Mouse (Mus musculus): ENCODE measurements at regions not wholly inside any gene's neighbourhood (a gene's known extent, or its start where the extent isn't known, plus 50 kb on each side); places are given as distances from the start of the nearest gene placed in this dataset.

DNA sequence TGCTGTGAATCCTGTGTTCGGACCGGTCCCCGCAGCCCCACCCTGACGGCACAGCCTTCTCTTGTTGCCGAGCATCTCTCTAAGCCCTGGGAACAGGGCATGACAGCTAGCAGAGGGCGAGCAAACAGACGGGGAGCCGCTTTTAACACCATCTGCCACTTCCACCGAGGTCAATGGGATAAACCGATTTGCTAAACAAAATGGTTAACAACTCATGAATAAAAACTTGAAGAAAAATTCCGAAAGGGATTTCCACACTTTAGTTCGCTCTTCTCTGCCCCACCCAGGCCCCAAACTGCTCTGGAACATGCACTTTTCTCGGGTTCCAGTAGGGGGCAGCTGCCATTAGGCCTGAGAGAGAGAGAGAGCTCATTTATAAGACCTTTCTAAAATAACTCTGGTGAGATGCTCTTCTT is 72.0 kb upstream of the Pcdh8 start:
- H3ac ChIP-seq (ENCODE audit: control insufficient read depth, insufficient read length) = no peak overlapping the region
- no peaks in the 10 kb centered on the region for H3K79me2 ChIP-seq (ENCODE audit: control insufficient read depth, insufficient read depth)
- no peak overlapping the region for H3K4me2 ChIP-seq (ENCODE audit: low read depth)
- H3K4me3 ChIP-seq = no peak overlapping the region
- no peaks in the 10 kb centered on the region for H3K36me3 ChIP-seq (ENCODE audit: control insufficient read depth, insufficient read depth)
- H3K27me3 ChIP-seq (ENCODE audit: control insufficient read depth, insufficient read depth, insufficient read length) = no peaks in the 10 kb centered on the region
- TF ChIP-seq MYOG (IDR thresholded peaks at IDR 0.05; ENCODE audit: control insufficient read depth in 1 of 3, insufficient read depth in 1 of 3, insufficient read length in 2 of 3, low read depth in 2 of 3) = no peak
- no peak for TF ChIP-seq MYOD1 (IDR thresholded peaks at IDR 0.05; ENCODE audit: control insufficient read depth in 1 of 3, insufficient read length in 2 of 3, low read depth in 2 of 3)
- no peak for TF ChIP-seq CEBPB (IDR thresholded peaks at IDR 0.05; ENCODE audit: insufficient read depth, poor library complexity, severe bottlenecking)
- no peak for TF ChIP-seq TCF12 (IDR thresholded peaks at IDR 0.05; ENCODE audit: insufficient read depth, poor library complexity, severe bottlenecking)
- TF ChIP-seq USF1 (IDR thresholded peaks at IDR 0.05; ENCODE audit: low read depth) = no peak
- TF ChIP-seq POLR2AphosphoS2 (IDR thresholded peaks at IDR 0.05; ENCODE audit: insufficient read length, low read depth) = no peak
- no peak for TF ChIP-seq TCF3 (IDR thresholded peaks at IDR 0.05; ENCODE audit: insufficient read length, low read depth)
- TF ChIP-seq SRF (IDR thresholded peaks at IDR 0.05; ENCODE audit: control insufficient read depth, insufficient read length, low read depth) = no peak
- no peak for TF ChIP-seq REST (IDR thresholded peaks at IDR 0.05; ENCODE audit: insufficient read depth, insufficient read length)
- TF ChIP-seq MAX (IDR thresholded peaks at IDR 0.05; ENCODE audit: low read depth) = no peak
- no peak for TF ChIP-seq E2F4 (IDR thresholded peaks at IDR 0.05; ENCODE audit: insufficient read depth)

DNA sequence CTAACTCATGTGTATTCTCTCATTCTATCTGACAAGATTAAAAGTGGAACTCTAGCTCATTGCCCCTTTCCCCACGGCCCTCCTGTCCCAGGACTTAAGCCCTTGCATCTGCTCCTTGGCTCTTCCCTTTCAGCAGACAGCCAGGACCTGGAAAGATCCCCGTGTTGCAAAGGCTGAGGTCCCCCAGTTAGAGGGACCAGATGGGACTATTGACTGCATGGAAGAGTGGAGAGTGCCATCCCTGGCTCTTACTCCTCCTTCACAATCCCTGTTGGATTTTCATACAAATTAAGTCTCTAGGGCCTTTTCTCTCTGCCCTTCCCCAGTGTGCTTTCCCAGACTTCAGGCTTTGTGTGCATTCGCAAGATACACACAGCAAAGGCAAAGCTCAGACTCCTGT is 71.6 kb upstream of the Pcdh8 start:
- TF ChIP-seq TCF3 (IDR thresholded peaks at IDR 0.05; ENCODE audit: insufficient read length, low read depth) (no peak), MAX (IDR thresholded peaks at IDR 0.05; ENCODE audit: low read depth) (no peak), E2F4 (IDR thresholded peaks at IDR 0.05; ENCODE audit: insufficient read depth) (no peak), POLR2A (IDR thresholded peaks at IDR 0.05; ENCODE audit: insufficient read length, low read depth) (no peak), SRF (IDR thresholded peaks at IDR 0.05; ENCODE audit: control insufficient read depth, insufficient read length, low read depth) (no peak), MYOG (IDR thresholded peaks at IDR 0.05; ENCODE audit: control insufficient read depth in 1 of 3, insufficient read depth in 1 of 3, insufficient read length in 2 of 3, low read depth in 2 of 3) (no peak), TCF12 (IDR thresholded peaks at IDR 0.05; ENCODE audit: insufficient read depth, poor library complexity, severe bottlenecking) (no peak), CEBPB (IDR thresholded peaks at IDR 0.05; ENCODE audit: insufficient read depth, poor library complexity, severe bottlenecking) (no peak), MYOD1 (IDR thresholded peaks at IDR 0.05; ENCODE audit: control insufficient read depth in 1 of 3, insufficient read length in 2 of 3, low read depth in 2 of 3) (no peak), REST (IDR thresholded peaks at IDR 0.05; ENCODE audit: insufficient read depth, insufficient read length) (no peak), USF1 (IDR thresholded peaks at IDR 0.05; ENCODE audit: low read depth) (no peak), POLR2AphosphoS2 (IDR thresholded peaks at IDR 0.05; ENCODE audit: insufficient read length, low read depth) (no peak)
- Histone ChIP-seq H3K79me2 (ENCODE audit: control insufficient read depth, insufficient read depth) (no peaks in the 10 kb centered on the region), H3K36me3 (ENCODE audit: control insufficient read depth, insufficient read depth) (no peaks in the 10 kb centered on the region), H3K4me2 (ENCODE audit: low read depth) (no peak overlapping the region), H3ac (ENCODE audit: control insufficient read depth, insufficient read length) (no peak overlapping the region), H3K27me3 (ENCODE audit: control insufficient read depth, insufficient read depth, insufficient read length) (no peaks in the 10 kb centered on the region), H3K4me3 (no peak overlapping the region)

DNA sequence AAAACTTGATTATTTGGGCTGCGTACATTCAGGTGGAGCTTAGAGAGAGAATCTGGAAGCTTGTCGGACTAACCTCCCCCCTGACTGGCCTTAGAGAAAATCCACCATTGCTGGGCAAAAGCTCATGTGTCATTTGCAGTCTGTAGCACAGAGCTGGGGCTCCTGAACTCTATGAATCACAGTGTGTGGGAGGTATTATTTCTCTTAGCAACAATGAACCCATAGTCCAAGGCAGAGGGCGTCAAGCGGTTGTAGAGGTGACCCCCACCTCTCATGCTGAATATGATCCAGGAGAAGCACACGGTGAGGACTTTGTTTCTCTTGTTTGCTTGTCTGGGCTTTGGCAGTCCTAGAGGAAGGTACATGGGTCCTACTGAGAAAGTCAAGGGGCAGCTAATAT is 66.0 kb upstream of the Pcdh8 start:
- H3ac ChIP-seq (ENCODE audit: control insufficient read depth, insufficient read length) = no peak overlapping the region
- H3K36me3 ChIP-seq (ENCODE audit: control insufficient read depth, insufficient read depth) = no peaks in the 10 kb centered on the region
- H3K4me2 ChIP-seq (ENCODE audit: low read depth) = no peak overlapping the region
- H3K27me3 ChIP-seq (ENCODE audit: control insufficient read depth, insufficient read depth, insufficient read length) = no peaks in the 10 kb centered on the region
- TF ChIP-seq MAX (IDR thresholded peaks at IDR 0.05; ENCODE audit: low read depth) (no peak), REST (IDR thresholded peaks at IDR 0.05; ENCODE audit: insufficient read depth, insufficient read length) (no peak), MYOG (IDR thresholded peaks at IDR 0.05; ENCODE audit: control insufficient read depth in 1 of 3, insufficient read depth in 1 of 3, insufficient read length in 2 of 3, low read depth in 2 of 3) (no peak), TCF12 (IDR thresholded peaks at IDR 0.05; ENCODE audit: insufficient read depth, poor library complexity, severe bottlenecking) (no peak), USF1 (IDR thresholded peaks at IDR 0.05; ENCODE audit: low read depth) (no peak), TCF3 (IDR thresholded peaks at IDR 0.05; ENCODE audit: insufficient read length, low read depth) (no peak), MYOD1 (IDR thresholded peaks at IDR 0.05; ENCODE audit: control insufficient read depth in 1 of 3, insufficient read length in 2 of 3, low read depth in 2 of 3) (no peak), POLR2A (IDR thresholded peaks at IDR 0.05; ENCODE audit: insufficient read length, low read depth) (no peak), POLR2AphosphoS2 (IDR thresholded peaks at IDR 0.05; ENCODE audit: insufficient read length, low read depth) (no peak), SRF (IDR thresholded peaks at IDR 0.05; ENCODE audit: control insufficient read depth, insufficient read length, low read depth) (no peak), E2F4 (IDR thresholded peaks at IDR 0.05; ENCODE audit: insufficient read depth) (no peak)
- H3K4me3 ChIP-seq = no peak overlapping the region
- no peaks in the 10 kb centered on the region for H3K79me2 ChIP-seq (ENCODE audit: control insufficient read depth, insufficient read depth)

DNA sequence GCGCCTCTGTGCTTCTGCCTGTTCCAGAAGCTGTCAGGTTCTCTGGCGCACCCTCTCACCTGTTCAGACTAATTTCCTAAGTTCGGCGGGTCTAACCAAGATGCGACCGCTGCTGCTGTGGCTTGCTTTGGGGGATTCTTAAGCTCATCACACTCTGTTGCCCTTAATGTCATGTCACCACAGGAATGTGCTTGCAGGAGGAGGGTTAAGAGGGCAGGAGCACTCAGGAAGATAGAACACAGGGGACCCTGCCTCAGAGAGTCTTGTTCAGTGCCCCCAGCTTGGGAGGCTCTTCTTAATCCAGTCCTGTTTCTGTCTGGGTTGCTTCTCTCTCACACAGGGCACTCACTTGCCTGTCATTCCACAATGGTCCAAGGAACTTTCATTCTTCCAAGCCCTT is 65.1 kb upstream of the Pcdh8 start:
- Histone ChIP-seq H3K4me3 (no peak overlapping the region), H3ac (ENCODE audit: control insufficient read depth, insufficient read length) (no peak overlapping the region), H3K79me2 (ENCODE audit: control insufficient read depth, insufficient read depth) (no peaks in the 10 kb centered on the region), H3K4me2 (ENCODE audit: low read depth) (no peak overlapping the region), H3K36me3 (ENCODE audit: control insufficient read depth, insufficient read depth) (no peaks in the 10 kb centered on the region), H3K27me3 (ENCODE audit: control insufficient read depth, insufficient read depth, insufficient read length) (no peaks in the 10 kb centered on the region)
- TF ChIP-seq TCF3 (IDR thresholded peaks at IDR 0.05; ENCODE audit: insufficient read length, low read depth) = no peak

DNA sequence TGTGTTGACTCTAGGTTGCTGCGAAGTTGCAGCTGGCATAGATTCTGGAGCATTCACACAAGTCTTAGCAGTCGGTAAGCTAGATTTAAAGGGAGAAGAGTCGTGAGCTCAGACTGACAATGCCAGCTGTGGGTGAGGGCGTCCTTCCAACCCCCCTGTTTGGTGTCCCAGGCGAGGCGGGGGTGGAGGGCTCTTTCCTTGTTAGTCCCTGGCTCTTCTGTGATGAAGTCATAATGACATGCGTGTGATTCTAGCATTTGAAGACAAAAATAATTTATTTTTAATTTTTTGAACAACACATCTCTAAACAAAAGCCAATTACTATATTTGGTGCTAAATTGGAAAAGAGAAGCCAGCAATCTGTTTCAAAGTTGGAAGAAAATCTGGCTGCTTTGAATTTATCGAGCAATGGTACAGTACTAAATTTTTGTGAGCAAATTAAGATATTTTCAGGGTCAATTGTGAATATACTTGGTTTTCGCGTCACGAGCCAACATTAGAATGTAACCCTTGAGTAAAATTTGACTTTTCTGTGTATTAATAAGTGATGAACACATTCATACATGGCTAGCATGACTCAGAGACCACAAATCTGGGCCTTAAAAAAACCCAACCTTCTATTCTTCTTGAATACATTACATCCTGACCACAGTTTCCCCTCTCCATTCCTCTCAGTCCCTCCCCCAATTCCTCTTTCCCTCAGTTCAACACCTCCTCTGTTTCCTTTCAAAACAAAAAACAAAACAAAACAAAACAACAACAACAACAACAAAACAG is 53.7 kb upstream of the Pcdh8 start:
- H3ac ChIP-seq (ENCODE audit: control insufficient read depth, insufficient read length) = no peak overlapping the region
- no peak overlapping the region for H3K4me3 ChIP-seq
- no peaks in the 10 kb centered on the region for H3K79me2 ChIP-seq (ENCODE audit: control insufficient read depth, insufficient read depth)
- H3K27me3 ChIP-seq (ENCODE audit: control insufficient read depth, insufficient read depth, insufficient read length) = no peaks in the 10 kb centered on the region
- H3K36me3 ChIP-seq (ENCODE audit: control insufficient read depth, insufficient read depth) = no peaks in the 10 kb centered on the region
- TF ChIP-seq MAX (IDR thresholded peaks at IDR 0.05; ENCODE audit: low read depth) (no peak), MYOD1 (IDR thresholded peaks at IDR 0.05; ENCODE audit: control insufficient read depth in 1 of 3, insufficient read length in 2 of 3, low read depth in 2 of 3) (peak in 2 of 3 experiments; percentile 26 to 74)
- no peak overlapping the region for H3K4me2 ChIP-seq (ENCODE audit: low read depth)
